Mouse (Mus musculus) testis, adult 2 months (tissue): ENCODE measurements around the gene Fntb. TPM values are rescaled to one million over a fixed set of nuclear protein-coding genes. Genes with fewer than 3 reads are reported as not detected.

Source experiments
- H3K27ac ChIP-seq: fragments of 200-500 bp; 2 replicates; pipeline ENCODE4 v1.5.1; 2012; ENCODE audit warnings: low read depth, low read length; ENCODE audit not compliant: control insufficient read depth, insufficient read depth
- H3K27me3 ChIP-seq: fragments of 200-500 bp; 2 replicates; pipeline ENCODE4 v1.6.1; 2012; ENCODE audit warnings: mild to moderate bottlenecking, low read length, moderate library complexity; ENCODE audit not compliant: control insufficient read depth, insufficient read depth
- H3K36me3 ChIP-seq: fragments of 200-500 bp; 2 replicates; pipeline ENCODE4 v1.6.1; 2012; ENCODE audit warnings: mild to moderate bottlenecking, low read length; ENCODE audit not compliant: control insufficient read depth, insufficient read depth
- H3K4me1 ChIP-seq: fragments of 200-500 bp; 2 replicates; pipeline ENCODE4 v1.6.1; 2012; ENCODE audit warnings: low read length; ENCODE audit not compliant: control insufficient read depth, insufficient read depth
- H3K4me3 ChIP-seq: fragments of 200-500 bp; 2 replicates; pipeline ENCODE4 v1.5.1; 2012; ENCODE audit warnings: low read depth, mild to moderate bottlenecking, low read length, moderate library complexity, mixed read lengths; ENCODE audit not compliant: control insufficient read depth
- CTCF ChIP-seq: fragments of 200-500 bp; IDR thresholded peaks from 2 replicates; pipeline ENCODE4 v1.5.1; 2012; ENCODE audit warnings: low read depth, mild to moderate bottlenecking, inconsistent platforms, low read length, moderate library complexity; ENCODE audit not compliant: control insufficient read depth, insufficient read depth, insufficient replicate concordance
- POLR2A ChIP-seq: fragments of 200-500 bp; IDR thresholded peaks from 2 replicates; pipeline ENCODE4 v1.6.1; 2012; ENCODE audit warnings: low read depth, mild to moderate bottlenecking, inconsistent platforms, low read length, moderate library complexity; ENCODE audit not compliant: control insufficient read depth
- polyA plus RNA-seq: library from polyadenylated mRNA; depleted of rRNA; stranded (reverse); fragments of >200 nt; gene quantifications from 2 replicates; pipeline ENCODE4 v1.2.3, GENCODE M21; 2012

Fntb gene
- polyA plus RNA-seq, 1 experiment: 9.9 TPM

GRCm38 (mm10) chr12:76811006-76811405 lies 45.6 kb downstream of the Fntb start:
- no peak for TF ChIP-seq POLR2A
- no peak for TF ChIP-seq CTCF
- H3K27me3 ChIP-seq: no peaks in the 10 kb centered on the region
- no peak overlapping the region for H3K27ac ChIP-seq
- no peaks in the 10 kb centered on the region for H3K4me1 ChIP-seq
- H3K4me3 ChIP-seq: no peak overlapping the region
- no peaks in the 10 kb centered on the region for H3K36me3 ChIP-seq

GRCm38 (mm10) chr12:76813543-76813942 lies 48.2 kb downstream of the Fntb start:
- no peaks in the 10 kb centered on the region for H3K36me3 ChIP-seq
- no peak for TF ChIP-seq CTCF
- H3K4me1 ChIP-seq: no peaks in the 10 kb centered on the region
- H3K27me3 ChIP-seq: no peaks in the 10 kb centered on the region
- H3K27ac ChIP-seq: no peak overlapping the region
- H3K4me3 ChIP-seq: no peak overlapping the region

GRCm38 (mm10) chr12:76814120-76814519 lies 48.7 kb downstream of the Fntb start:
- Histone ChIP-seq H3K36me3 (no peaks in the 10 kb centered on the region), H3K4me3 (no peak overlapping the region), H3K27me3 (no peaks in the 10 kb centered on the region), H3K4me1 (no peaks in the 10 kb centered on the region), H3K27ac (no peak overlapping the region)
- TF ChIP-seq CTCF (no peak), POLR2A (no peak)

GRCm38 (mm10) chr12:76816720-76817119 lies 51.3 kb downstream of the Fntb start:
- H3K27me3 ChIP-seq: no peaks in the 10 kb centered on the region
- no peak overlapping the region for H3K4me3 ChIP-seq
- H3K27ac ChIP-seq: no peak overlapping the region
- H3K4me1 ChIP-seq: 0 out of 2 replicates have a peak, but pooled peaks cover under 1% of the 10 kb centered on the region
- H3K36me3 ChIP-seq: no peaks in the 10 kb centered on the region
- TF ChIP-seq CTCF: no peak
- no peak for TF ChIP-seq POLR2A

- Histone ChIP-seq H3K27me3 (no peaks in the 10 kb centered on the region), H3K4me3 (no peak overlapping the region), H3K36me3 (no peaks in the 10 kb centered on the region), H3K27ac (no peak overlapping the region), H3K4me1 (peaks cover 5% of the 10 kb centered on the region)
- TF ChIP-seq CTCF (no peak), POLR2A (no peak)
Measured at GRCm38 (mm10) chr12:76817176-76817575, 51.8 kb downstream of the Fntb start.

- no peak overlapping the region for H3K4me3 ChIP-seq
- H3K36me3 ChIP-seq: no peaks in the 10 kb centered on the region
- no peak for TF ChIP-seq POLR2A
- TF ChIP-seq CTCF: no peak
- H3K4me1 ChIP-seq: peaks cover 12% of the 10 kb centered on the region
- no peak overlapping the region for H3K27ac ChIP-seq
- H3K27me3 ChIP-seq: no peaks in the 10 kb centered on the region
Measured at GRCm38 (mm10) chr12:76818120-76818519, 52.7 kb downstream of the Fntb start.

- Histone ChIP-seq H3K4me1 (peaks cover 12% of the 10 kb centered on the region), H3K36me3 (no peaks in the 10 kb centered on the region), H3K27me3 (no peaks in the 10 kb centered on the region), H3K4me3 (no peak overlapping the region), H3K27ac (no peak overlapping the region)
- TF ChIP-seq CTCF (no peak), POLR2A (no peak)
Measured at GRCm38 (mm10) chr12:76818908-76819307, 53.5 kb downstream of the Fntb start.

DNA sequence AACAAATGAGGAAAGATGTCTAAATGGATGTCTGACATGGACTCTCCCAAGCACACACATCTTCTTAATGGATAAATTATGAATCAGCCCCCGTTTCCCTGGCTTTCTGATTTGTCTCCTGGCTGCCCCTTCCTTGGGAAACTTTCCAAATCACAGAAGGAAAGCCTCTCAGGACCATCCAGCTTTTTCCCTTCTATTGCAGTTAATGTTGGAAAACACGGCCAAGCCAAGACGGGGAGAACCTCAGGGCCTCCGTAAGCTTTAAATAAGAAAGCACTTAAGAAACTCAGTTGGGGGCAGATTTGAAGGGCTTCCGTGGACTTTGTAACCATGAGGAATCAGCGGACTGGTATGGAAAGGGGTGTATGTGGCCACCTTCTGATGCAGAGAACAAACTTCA lies 54.4 kb downstream of the Fntb start:
- Histone ChIP-seq H3K4me1 (peaks cover 12% of the 10 kb centered on the region), H3K4me3 (no peak overlapping the region), H3K27ac (no peak overlapping the region), H3K36me3 (no peaks in the 10 kb centered on the region), H3K27me3 (no peaks in the 10 kb centered on the region)
- TF ChIP-seq CTCF: no peak
